Mouse (Mus musculus): ENCODE measurements around the gene Gm28053.

- TF ChIP-seq CTCF (IDR thresholded peaks at IDR 0.05; ENCODE audit: low read depth, low read length) (no peak), POLR2A (IDR thresholded peaks at IDR 0.05; ENCODE audit: extremely low read depth, insufficient read depth, low read length) (no peak)
These were observed 33.2 kb upstream of the Gm28053 start for GRCm38 (mm10) chr6:48685251-48685650.
